Mouse (Mus musculus) erythroblast, adult 5-6 weeks (primary cell): ENCODE results near the gene Edf1. TPM values are rescaled to one million over a fixed set of nuclear protein-coding genes. Genes with fewer than 3 reads are reported as not detected.

Experiments
- ATAC-seq: replicated peaks from 2 replicates; pipeline ENCODE4 v1.8.0; 2016; ENCODE audit warnings: moderate number of reproducible peaks, mild to moderate bottlenecking, moderate TSS enrichment, inconsistent platforms; ENCODE audit not compliant: poor library complexity, low FRiP score, severe bottlenecking
- total RNA-seq, 2 experiments: library from RNA; stranded (forward) in 1 of 2; stranded (reverse) in 1 of 2; fragments of 150-400 nt in 1 of 2; fragments of 200-764, 138-1000 nt in 1 of 2; gene quantifications; 2 replicates each; pipeline versions ENCODE4 v1.2.3 to v1.2.4; 2015 to 2017; ENCODE audit warnings: low replicate concordance in 2 of 2

Gene Edf1
- total RNA-seq, 2 experiments from 2014 or later = 27.3 to 32.9 TPM

DNA sequence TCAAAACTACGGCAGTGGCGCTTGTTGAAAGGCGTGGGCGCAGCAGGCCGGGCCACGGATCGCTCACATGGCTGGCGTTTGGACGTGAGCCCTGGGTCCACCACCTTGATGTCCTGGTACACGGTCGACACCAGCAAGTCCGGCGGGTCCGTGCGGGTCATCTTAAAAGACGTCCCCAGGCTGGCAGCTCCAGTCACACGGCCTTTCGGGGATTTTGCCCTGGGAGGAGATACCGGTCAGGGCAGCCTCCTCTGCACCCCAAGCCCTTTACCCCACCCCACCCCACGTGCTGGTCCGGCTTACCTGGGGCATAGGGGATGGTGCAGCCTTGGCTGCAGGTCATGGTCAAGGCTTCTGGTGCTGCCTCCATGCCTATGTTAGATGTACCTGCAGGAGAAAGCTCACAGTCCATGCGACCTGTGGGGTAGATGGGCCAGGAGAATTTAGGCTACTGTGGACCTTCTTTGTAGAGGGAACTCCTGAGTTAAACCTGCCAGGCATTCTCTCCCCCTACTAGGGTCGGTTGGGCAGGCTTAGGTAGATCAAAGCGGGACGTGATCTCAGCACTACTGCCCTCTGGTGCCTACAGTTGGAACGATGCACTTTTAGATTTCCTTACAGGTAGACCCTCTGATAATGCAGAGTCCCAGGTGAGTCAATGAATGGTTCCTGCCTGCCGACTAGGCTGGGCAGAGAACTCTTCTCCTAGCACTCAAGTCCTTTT, 22.3 kb downstream of the Edf1 start:
- no peak for ATAC-seq

DNA sequence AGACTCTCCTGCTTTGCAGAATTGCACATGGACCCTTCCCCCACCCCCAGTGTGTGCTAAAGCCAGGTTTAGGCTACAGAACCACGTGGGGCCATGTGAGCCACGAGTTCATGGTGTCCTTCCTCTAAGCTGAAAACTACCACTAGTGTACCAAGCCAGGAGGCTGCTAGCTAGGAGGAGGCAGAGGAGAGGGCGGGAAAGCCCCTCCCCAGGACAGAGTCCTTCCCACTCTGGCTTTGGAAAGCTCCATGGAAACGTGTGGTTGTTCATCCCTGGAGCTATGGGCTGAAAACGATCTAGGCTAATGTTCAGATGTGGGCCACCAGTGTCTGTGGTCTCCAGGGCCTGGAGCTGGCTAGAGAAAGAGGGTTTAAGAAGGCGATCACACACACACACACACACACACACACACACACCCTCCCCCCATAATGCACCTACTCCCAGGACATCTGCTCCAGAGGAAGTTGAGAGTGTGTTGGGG, 23.0 kb downstream of the Edf1 start:
- no peak for ATAC-seq

DNA sequence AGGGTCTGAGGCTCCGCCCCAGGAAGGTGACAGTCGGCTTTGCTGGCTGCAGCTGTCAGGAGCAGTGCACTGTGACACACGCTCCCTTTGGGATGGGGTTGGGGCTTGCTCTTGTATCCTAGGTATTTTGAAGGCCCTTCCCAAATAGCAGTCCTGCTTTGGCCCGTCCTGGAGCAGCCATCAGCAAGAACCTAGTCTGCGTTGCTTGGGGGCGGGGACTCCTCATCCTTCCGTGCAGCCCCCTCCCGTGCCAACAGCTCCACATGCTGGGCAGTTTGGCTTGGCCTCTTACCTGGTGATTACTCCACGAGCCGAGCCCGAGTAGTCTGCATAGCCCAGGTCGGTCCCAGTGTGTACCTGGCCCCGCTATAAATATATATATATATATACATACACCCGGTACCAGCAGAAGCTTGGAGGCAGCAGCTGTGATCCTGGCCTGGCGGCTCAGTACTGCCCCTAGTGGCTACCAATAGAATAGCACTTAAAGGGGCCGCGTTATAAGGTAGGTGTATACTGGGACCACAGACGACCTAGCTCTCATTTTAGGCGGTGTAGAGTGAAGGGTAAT, 23.7 kb downstream of the Edf1 start, which contains the start of gene Ajm1:
Gene Ajm1, minus strand, starts transcription at position 464 of the 571 bp plus-strand sequence.
- peak; percentile 71 for ATAC-seq

- no peak for ATAC-seq
Observed at GRCm38 (mm10) chr2:25581901-25582301, 24.3 kb downstream of the Edf1 start.

- ATAC-seq = no peak
Observed at GRCm38 (mm10) chr2:25582466-25583119, 24.9 kb downstream of the Edf1 start.

DNA sequence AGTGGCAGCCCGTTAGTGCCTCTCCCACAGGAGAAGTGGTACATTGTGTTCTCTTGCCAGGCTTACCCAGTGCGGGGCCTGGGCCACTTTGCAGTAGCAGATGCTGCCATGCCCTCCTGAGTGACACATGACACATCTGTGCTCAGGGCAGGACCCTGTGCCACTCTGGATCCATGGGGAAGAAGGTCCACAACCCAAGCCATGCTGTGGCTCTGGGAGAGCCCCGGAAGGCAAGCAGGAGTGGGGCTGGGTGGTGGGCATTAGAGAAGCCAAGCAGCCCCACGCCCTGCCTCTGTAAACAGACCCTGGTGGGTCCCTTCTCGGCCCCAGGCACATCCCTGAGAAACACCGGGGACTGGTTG, 25.5 kb downstream of the Edf1 start:
- no peak for ATAC-seq

DNA sequence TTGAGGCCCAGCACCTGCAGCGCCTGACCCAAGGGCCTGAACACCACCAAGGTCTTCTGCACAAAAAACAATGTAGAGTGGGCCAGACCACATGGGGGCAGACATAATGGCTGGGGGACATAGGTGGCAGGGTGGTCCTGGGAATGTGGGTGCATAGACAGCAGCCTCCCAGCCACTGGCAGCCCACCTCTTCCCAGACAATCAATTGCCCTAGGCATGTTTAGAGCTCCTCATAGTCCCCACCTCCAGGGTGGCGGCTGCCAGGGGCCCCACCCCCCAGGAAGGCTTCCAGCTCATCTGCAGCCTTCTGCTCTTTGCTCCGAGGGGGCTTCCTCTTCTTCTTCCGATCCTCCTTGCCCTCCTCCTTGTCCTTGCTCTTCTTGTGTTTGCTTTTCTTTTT, 25.9 kb downstream of the Edf1 start:
- no peak for ATAC-seq

GRCm38 (mm10) chr2:25584152-25584551, 26.5 kb downstream of the Edf1 start:
- ATAC-seq = no peak

DNA sequence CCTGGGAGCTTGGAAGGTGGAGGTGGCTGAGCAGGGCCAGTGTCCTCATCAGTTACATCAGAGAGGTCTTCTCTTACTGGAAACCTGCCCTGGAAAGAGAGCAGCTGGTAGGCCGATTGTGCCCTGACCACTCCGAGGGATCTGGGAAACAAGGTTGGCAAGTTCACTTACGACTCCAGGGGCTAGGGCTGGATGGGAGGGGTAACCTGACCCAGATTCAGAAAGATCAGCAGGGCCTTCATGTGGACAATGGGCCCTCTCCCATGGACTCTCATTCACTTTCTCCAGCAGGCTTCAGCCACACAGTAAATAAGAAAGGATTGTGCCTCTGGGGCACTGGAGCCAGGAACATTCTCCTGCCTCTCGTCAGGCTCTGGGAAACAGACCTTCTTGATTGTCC, 27.2 kb downstream of the Edf1 start:
- no peak for ATAC-seq

GRCm38 (mm10) chr2:25585601-25586000, 28.0 kb downstream of the Edf1 start:
- ATAC-seq = no peak

GRCm38 (mm10) chr2:25587290-25587689, 29.6 kb downstream of the Edf1 start:
- ATAC-seq = no peak

DNA sequence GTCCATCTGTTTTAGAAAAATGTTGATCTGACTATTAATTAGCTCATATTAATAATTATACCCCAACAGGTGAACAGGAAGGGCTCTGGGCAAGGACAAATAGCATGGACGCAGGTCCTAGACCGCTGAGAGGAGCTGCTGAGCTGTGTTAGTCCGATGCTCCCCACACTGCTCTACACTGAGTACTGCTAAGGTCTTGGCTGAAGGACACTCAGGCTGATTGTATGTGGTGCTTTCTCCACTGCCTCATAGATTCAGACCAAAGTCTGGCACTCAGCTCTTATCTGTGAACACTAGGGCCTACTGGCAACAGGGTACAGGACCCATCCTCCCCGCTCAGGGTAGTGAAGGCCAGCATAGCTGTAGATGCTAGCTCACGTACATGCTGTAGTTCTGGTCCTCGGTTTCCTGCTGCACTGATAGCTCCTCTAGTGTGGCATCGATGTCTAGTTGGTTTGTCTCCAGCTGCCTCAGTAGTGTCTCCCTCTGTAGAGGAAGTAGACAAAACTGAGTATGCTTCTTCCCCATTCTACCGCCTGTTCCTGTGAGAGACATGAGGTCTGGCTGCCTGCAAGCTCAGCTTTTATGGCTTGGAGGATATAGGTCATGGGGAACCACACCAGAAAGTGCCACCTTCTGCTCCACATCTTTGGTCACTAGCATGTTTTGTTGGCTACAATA, 30.7 kb downstream of the Edf1 start:
- ATAC-seq = no peak

DNA sequence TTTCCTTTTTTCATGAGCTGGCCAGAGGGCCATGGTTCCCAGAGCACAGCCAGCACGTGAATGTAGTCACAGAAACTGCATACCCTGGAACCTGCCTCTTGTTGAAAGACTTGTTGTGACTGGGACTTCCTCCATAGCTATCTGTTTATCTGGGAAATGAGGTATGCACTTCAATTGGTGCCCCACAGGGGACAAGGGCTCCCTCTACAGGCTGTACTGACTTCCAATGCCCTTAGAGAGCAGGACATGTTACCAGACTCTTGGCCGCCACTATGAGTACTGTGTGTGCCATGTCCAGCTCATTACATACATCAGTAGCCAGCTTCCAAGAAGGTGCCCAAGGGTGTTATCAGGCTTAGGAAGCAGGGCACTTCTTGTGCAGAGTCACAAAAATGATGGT, 34.2 kb downstream of the Edf1 start:
- ATAC-seq = peak; percentile 55; the same call in 1 of the 2 replicates

- no peak for ATAC-seq
Observed at GRCm38 (mm10) chr2:25596765-25597510, 39.3 kb downstream of the Edf1 start.

DNA sequence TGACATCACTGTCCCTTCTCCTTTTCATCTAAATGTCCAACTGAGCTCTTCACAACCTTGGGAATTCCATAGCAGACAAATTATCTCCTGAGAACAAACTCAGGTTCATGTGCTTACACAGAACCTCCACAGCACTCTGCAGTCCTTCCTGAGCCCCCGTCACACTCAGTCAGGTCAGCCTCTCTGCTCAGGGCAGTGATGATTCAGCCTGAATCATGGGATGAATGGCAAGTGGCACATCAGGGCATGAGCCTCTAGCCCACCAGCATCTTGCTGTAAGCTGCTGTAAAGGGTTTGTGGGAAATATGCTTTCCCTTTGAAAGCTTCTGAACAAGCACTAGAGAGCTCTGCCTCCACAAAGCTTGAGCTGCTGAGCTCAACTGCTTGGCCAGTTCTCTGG, 41.1 kb downstream of the Edf1 start:
- no peak for ATAC-seq

- ATAC-seq = no peak
Observed at GRCm38 (mm10) chr2:25600037-25600436, 42.4 kb downstream of the Edf1 start.

DNA sequence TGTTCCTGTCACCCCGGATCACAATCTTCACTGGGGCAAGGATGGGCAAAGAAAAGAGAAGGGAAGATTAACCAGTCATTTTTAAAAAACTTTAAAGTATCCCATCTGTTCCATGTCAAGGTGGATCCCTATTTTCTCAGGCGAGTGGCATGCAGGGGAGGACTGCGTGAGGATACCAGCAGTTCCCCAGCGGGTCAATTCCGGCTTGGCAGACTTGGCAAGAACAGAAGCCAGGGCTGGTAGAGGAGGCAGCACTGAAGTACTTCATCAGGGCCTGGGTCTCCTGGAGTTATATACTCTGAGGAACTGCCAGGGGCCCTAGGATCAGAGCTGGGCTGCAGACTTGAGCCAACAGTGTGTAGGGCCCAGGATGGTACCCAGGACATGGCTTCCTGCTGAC, 44.9 kb downstream of the Edf1 start:
- ATAC-seq = no peak

DNA sequence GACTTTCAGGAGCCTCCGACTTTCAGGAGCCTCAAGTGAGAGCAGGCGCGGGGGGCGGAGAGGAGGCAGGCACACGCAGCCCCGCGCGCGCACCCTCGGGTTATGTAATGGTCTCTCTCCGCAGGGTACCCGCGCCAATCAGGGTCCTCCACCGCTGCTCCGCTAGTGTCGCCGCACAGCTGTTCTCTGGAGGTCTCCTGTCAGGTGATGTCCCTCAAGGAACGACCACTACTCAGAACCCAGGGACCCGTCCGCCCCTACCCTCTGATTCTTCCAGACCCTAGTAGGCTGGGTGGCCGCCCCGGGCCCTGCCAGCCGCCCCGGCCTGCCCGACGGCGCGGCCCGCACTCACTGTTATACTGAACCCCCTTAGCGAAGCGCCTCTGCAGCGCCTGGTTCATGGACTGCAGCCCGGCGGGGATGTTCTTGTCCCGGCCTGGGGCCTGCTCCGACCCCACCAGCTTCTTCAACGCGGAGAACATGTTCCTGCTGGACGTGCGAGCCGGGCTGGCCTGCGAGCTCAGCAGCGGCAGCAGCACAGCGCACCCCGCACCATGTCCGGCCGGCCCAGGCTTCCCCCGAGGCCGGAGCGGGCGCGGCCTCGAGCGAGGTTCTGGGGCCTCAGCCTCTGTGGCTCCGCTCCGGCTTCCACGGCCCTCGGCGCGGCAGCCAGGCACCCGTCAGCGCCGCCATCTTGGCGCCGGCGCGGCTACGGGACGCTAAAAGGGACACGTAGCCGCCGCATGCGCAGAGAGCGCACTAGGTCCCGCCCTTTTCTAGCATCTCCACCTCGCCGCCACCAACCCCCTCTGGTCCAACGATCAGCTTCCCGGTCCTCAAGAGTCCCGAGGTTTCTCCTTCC, 50.3 kb downstream of the Edf1 start, which contains the start of gene Rabl6:
Gene Rabl6, minus strand, starts transcription at position 761 of the 862 bp plus-strand sequence.
- ATAC-seq = peak; percentile 89

DNA sequence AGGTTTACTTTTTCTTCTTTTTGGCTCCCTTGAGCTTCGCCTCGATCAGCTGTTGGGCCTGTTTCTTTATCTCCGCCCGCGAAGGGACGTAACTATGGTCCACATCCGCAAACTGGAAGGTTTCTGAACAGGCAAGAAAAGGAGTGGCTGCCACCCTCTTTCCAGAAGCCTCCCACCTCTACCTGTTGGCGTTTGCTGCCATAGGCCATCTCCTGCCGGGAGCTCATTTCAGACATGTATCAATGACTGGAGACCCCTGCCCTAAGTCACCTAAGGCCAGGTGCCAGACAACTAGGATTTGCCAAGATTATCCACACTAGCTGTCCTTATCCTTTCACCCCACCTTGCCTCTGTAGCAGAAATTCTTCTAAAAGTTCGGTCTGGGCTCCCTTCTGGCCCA, 51.0 kb downstream of the Edf1 start:
- ATAC-seq = peak; percentile 40
